Mouse (Mus musculus) heart, postnatal 0 days (tissue): ENCODE measurements around the gene Ice2. TPM values are rescaled to one million over a fixed set of nuclear protein-coding genes. Genes with fewer than 3 reads are reported as not detected.

Experiments
- ATAC-seq: fragments of 200-750 bp; cut with Nextera tagmentation; 2 replicates; pipeline ENCODE4 v1.8.0; 2017; ENCODE audit warnings: low read depth, moderate number of reproducible peaks, moderate library complexity; ENCODE audit not compliant: insufficient read depth
- DNase-seq: peaks from one replicate; pipeline ENCODE4 v3.0.0-alpha.2; 2016; ENCODE audit warnings: low spot score
- H3K27ac ChIP-seq: fragments of 300-500 bp; sonication (generic); 2 replicates; pipeline ENCODE4 v1.5.1; 2014; ENCODE audit warnings: low read depth, mild to moderate bottlenecking
- H3K27me3 ChIP-seq: fragments of 300-500 bp; sonication (generic); 2 replicates; pipeline ENCODE4 v1.6.1; 2014; ENCODE audit warnings: low read length, mixed read lengths; ENCODE audit not compliant: control insufficient read depth, insufficient read depth
- H3K36me3 ChIP-seq: fragments of 300-500 bp; sonication (generic); replicated peaks from 2 replicates; pipeline ENCODE4 v1.6.1; 2014; ENCODE audit warnings: low read length, mixed read lengths; ENCODE audit not compliant: control insufficient read depth, insufficient read depth
- H3K4me1 ChIP-seq: fragments of 300-500 bp; sonication (generic); 2 replicates; pipeline ENCODE4 v1.6.1; 2014; ENCODE audit warnings: antibody characterized with exemption; ENCODE audit not compliant: control insufficient read depth, insufficient read depth
- H3K4me2 ChIP-seq: fragments of 300-500 bp; sonication (generic); 2 replicates; pipeline ENCODE4 v1.6.1; 2014; ENCODE audit warnings: low read depth, mild to moderate bottlenecking, low read length, moderate library complexity
- H3K4me3 ChIP-seq: fragments of 300-500 bp; sonication (generic); 2 replicates; pipeline ENCODE4 v1.5.1; 2014; ENCODE audit warnings: low read depth, low read length
- H3K9ac ChIP-seq: fragments of 300-500 bp; sonication (generic); replicated peaks from 2 replicates; pipeline ENCODE4 v1.6.1; 2014; ENCODE audit warnings: low read depth, low read length, mixed read lengths
- H3K9me3 ChIP-seq: fragments of 300-500 bp; sonication (generic); replicated peaks from 2 replicates; pipeline ENCODE4 v1.6.1; 2016; ENCODE audit warnings: low read length; ENCODE audit not compliant: control insufficient read depth
- CTCF ChIP-seq: IDR thresholded peaks from 2 replicates; pipeline ENCODE4 v1.5.1; 2016; ENCODE audit warnings: antibody characterized with exemption, control low read depth, low read depth
- EP300 ChIP-seq: IDR thresholded peaks from 2 replicates; pipeline ENCODE4 v1.6.1; 2016; ENCODE audit warnings: antibody characterized with exemption, low read depth
- WGBS: fragments of 180-500 bp; shearing (Covaris S2); extraction: QIAGEN DNeasy Blood & Tissue Kit; methylation state at CpG from one replicate; pipeline ENCODE4 v1.1.7; 2014; 5-methylcytosine and 5-hydroxymethylcytosine counted together
- polyA plus RNA-seq: library from polyadenylated mRNA; unstranded; fragments of >200 nt; fragmentation: Nextera tagmentation; extraction: Ambion mirVana; gene quantifications from 2 replicates; pipeline ENCODE4 v1.2.1, GENCODE M21; 2015
- total RNA-seq: library from RNA; depleted of rRNA; stranded (reverse); fragments of >200 nt; gene quantifications from 2 replicates; pipeline ENCODE4 v1.2.3, GENCODE M21; 2014; ENCODE audit warnings: low replicate concordance

Ice2 gene
- total and polyA plus RNA-seq, 2 experiments from 2014 or later, result 5.9 to 6.4 TPM

DNA sequence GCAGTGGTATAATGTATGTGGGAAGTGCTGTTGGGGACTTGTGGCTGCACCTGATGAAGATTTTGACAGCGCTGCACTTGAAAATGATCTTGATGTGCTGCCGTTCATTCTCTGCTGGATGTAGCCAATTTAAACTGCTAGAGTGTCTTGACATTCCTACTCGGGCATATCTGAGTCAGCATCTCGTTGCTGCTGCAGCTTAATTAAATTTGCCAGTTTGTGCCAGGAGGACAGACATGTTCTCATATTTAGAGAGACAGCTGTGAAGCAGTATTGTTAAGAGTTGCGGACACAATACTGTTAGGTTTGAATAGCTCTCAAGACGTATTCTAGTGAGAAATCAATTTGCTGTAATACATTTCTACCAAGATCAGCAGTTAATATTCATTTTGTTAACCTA lies 7.0 kb downstream of the Ice2 start:
- H3K4me1 ChIP-seq, result no peaks in the 10 kb centered on the region
- 73% methylated on average over 6 of the region's 6 CpGs for WGBS
- no peak overlapping the region for H3K4me3 ChIP-seq
- peaks cover 21% of the 10 kb centered on the region; the same call in 1 of the 2 replicates for H3K36me3 ChIP-seq
- no peak overlapping the region for H3K4me2 ChIP-seq
- TF ChIP-seq CTCF, result no peak
- no peak for TF ChIP-seq EP300
- no peak overlapping the region for H3K27ac ChIP-seq
- no peaks in the 10 kb centered on the region for H3K27me3 ChIP-seq
- no peak for ATAC-seq
- H3K9me3 ChIP-seq, result no peaks in the 10 kb centered on the region
- DNase-seq, result no peak
- H3K9ac ChIP-seq, result no peak overlapping the region

DNA sequence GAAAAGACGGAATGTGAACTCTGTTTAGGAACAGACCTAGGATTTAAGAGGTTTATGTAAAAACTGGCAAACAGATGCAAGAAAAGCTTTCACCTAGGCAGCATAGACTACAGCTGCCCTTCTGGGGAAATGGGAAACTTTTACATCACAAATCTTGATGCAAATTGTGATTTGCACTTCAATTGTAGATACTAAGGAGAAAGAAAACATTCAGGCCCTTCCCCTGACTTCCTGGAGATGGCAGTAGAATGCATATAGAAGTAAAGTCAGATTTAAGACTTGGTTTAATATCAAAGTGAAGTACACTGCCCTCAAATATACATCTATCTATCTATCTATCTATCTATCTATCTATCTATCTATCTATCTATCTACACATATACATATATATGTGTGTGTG lies 21.8 kb downstream of the Ice2 start:
- WGBS, result 98% methylated on average over 1 of the region's 1 CpGs
- Histone ChIP-seq H3K4me2 (no peak overlapping the region), H3K9me3 (no peaks in the 10 kb centered on the region), H3K27ac (no peak overlapping the region), H3K36me3 (peaks cover 55% of the 10 kb centered on the region), H3K4me3 (no peak overlapping the region), H3K9ac (no peak overlapping the region), H3K27me3 (no peaks in the 10 kb centered on the region), H3K4me1 (no peaks in the 10 kb centered on the region)
- no peak for ATAC-seq
- peak; percentile 36 for DNase-seq
- TF ChIP-seq CTCF (peak; percentile 63), EP300 (no peak)

DNA sequence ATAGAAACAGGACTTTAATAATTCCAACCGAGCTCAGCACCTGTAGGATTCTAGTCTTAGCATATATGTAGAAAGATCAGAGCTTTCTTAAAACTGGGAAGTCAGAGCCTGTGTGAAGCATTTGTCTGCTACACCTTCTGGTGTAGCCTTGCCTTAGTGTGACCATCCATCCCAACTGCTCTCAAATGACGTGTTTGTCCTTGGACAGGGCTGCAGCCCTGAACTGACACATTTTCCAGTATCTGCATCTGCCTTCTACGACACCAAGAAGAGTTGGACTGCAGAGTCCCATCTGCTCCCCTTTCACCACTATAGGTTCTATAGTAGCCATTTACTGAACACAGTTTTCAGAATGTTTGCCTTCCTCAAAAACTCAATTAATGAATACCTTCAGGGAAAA lies 32.8 kb downstream of the Ice2 start:
- H3K4me1 ChIP-seq, result no peaks in the 10 kb centered on the region
- no peak for ATAC-seq
- peaks cover 49% of the 10 kb centered on the region for H3K36me3 ChIP-seq
- no peak overlapping the region for H3K27ac ChIP-seq
- H3K9ac ChIP-seq, result no peak overlapping the region
- no peaks in the 10 kb centered on the region for H3K9me3 ChIP-seq
- TF ChIP-seq EP300, result no peak
- no peak for TF ChIP-seq CTCF
- no peak overlapping the region for H3K4me2 ChIP-seq
- H3K4me3 ChIP-seq, result no peak overlapping the region
- no peaks in the 10 kb centered on the region for H3K27me3 ChIP-seq
- WGBS, result 82% methylated on average over 3 of the region's 3 CpGs
- DNase-seq, result no peak

DNA sequence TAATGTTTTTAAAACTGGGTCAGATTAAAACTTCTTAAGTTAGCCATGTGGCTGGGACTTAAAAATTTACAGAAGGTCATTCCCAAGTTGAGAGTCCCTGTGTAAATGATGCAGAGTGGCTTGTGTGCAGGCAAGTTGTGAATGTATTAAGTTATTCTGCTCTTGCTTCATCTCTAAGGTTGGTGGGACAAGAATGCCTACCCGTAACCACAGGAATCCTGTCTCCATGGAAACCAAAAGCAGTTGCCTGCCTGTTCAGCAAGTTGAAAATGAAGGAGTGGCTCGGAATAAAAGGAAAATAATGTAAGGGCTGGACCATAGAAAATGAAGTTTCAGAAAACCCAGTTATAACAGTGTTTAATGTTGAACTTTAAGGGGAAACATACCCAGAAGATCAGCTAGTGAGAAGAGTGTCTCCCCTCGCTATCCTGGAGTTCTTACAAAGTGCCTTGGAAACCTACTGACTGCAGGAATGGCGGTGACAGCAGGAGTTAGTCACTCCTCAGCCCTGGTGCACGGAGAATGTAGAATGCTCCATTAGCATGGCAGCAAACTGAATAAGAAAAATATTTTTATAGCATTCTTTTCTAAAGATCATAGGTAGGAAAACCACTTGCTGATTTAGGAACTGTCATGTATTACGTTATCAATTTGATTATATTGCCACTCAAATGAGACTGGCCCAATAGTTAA lies 34.3 kb downstream of the Ice2 start:
- TF ChIP-seq CTCF, result no peak
- TF ChIP-seq EP300, result no peak

DNA sequence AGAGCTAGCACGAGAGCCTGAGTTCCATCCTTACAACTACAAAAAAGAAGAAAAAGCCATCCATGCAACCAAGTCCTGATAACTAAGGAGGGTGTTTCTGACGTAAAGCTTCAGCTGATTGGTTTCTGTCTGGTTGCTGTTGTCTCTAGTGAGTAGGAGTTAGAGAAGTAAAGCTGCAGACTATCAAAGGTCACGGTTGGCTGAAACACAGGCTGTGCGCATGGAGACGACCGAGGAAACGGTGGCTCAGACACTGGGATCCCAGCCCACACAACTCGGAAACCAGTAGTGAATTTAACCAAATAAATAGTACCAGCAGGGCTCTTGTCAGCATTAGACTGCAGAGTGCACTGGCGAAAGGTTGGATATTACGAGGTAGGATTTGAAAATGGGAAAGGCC lies 37.5 kb downstream of the Ice2 start:
- Histone ChIP-seq H3K9ac (no peak overlapping the region), H3K4me1 (no peaks in the 10 kb centered on the region), H3K27me3 (no peaks in the 10 kb centered on the region), H3K27ac (no peak overlapping the region), H3K4me3 (no peak overlapping the region), H3K36me3 (peaks cover 18% of the 10 kb centered on the region), H3K4me2 (no peak overlapping the region), H3K9me3 (no peaks in the 10 kb centered on the region)
- TF ChIP-seq CTCF (no peak), EP300 (no peak)
- 76% methylated on average over 10 of the region's 10 CpGs for WGBS
- DNase-seq (no peak), ATAC-seq (no peak)

More for the DNA sequence above, 34.3 kb downstream of the Ice2 start:
- Histone ChIP-seq H3K27me3 (no peaks in the 10 kb centered on the region), H3K36me3 (peaks cover 37% of the 10 kb centered on the region), H3K27ac (no peak overlapping the region), H3K4me2 (no peak overlapping the region), H3K9me3 (no peaks in the 10 kb centered on the region), H3K4me1 (no peaks in the 10 kb centered on the region), H3K9ac (no peak overlapping the region), H3K4me3 (no peak overlapping the region)
- DNase-seq (no peak), ATAC-seq (no peak)
- 42% methylated on average over 6 of the region's 6 CpGs for WGBS

DNA sequence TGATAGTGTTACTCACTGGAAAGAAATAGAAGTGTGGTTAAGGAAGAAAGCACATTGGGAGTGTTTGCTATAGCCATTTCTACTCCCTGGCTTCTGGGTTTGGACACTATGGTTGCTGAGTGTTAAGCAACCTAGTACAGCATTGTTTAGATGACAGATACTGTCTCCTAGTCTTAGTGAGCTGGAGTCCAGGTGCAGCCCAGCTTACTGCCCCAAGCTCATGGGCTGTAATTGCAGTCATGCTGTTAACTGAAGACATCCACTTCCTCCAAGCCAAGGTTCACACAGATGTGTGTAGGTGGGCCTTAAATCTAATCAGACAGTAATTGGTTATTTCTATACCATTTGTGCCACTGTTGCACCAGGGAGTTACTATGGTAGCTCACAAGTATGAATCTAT lies 38.0 kb downstream of the Ice2 start:
- no peak for TF ChIP-seq CTCF
- TF ChIP-seq EP300, result no peak
- no peak overlapping the region for H3K9ac ChIP-seq
- no peak for DNase-seq
- no peaks in the 10 kb centered on the region for H3K9me3 ChIP-seq
- ATAC-seq, result no peak
- no peak overlapping the region for H3K27ac ChIP-seq
- H3K36me3 ChIP-seq, result peaks cover 13% of the 10 kb centered on the region
- no peak overlapping the region for H3K4me2 ChIP-seq
- no peaks in the 10 kb centered on the region for H3K27me3 ChIP-seq
- H3K4me1 ChIP-seq, result no peaks in the 10 kb centered on the region
- no peak overlapping the region for H3K4me3 ChIP-seq
